Mouse (Mus musculus): ENCODE measurements around the gene Hnrnph1.

Gene Hnrnph1

DNA sequence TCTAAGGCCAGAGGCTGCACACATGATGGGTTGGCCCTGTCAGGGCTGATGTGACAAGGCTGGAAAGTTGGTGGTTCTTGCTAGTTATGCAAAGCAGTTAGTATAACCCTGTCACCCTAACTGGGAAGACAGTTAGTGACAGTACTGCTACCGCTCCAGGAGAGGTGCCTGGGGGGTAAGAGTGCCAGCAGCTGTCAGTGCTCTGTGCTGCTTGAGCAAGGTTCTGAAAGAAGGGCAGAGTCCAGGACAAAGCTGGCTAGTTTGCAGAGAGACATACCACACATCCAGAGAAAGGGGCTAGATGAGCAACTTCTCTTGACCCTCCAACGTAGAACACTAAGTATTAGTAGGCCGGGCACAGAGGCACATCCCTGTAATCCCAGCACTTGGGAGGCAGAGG, 25.7 kb downstream of the Hnrnph1 start:
- no peak for DNase-seq (ENCODE audit: low read depth, low spot score)

DNA sequence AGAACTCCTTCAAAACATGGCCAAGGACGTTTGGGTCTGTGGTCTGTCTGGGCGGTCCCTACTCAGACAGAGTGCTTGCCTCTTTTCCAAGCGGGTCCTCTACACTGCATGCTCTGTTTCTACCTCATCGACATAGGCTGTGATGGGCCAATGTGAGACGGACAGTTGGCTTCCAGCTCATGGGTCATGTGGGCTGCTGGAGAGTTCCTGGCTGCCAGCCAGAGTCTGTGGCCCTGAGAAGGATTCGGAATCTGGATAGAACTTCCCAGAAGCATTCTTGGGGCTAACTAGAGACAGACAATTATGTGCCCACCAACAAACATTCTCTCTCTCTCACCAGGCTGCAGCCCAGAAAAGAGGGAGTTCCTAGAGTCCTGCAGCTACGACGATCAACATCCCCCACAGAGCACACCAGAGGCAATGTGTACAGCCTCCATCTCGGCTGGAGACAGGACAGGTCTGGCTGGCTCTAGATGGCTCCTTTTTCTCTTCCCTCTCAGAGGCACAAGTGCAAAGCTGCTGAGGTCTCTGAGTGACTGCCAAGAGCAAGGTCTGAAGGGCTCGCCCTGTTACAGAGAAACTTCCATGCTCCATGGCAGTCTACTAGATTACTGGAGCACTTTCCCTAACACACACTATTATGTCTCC, 26.7 kb downstream of the Hnrnph1 start:
- peak; percentile 29 for DNase-seq (ENCODE audit: low read depth, low spot score)

DNA sequence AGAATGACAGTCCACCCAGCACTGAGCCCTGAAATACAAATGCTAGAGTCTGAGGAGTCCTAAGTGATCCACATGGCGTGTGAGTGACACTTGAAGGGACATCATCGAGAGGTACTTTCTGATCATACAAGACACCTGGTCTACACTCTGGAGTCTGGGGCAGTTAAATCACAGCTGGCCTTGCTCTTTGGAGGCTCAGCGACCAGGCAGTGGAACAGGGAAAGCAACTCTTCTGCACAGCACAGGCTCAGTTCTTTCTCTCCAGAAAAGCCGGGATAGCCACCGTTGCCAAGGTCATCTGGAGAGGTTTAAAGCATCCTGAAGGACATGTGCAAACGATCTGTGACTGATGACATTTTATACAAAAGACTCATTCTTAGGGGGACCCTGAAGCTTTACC, 30.4 kb downstream of the Hnrnph1 start:
- DNase-seq (ENCODE audit: low read depth, low spot score), result no peak

DNA sequence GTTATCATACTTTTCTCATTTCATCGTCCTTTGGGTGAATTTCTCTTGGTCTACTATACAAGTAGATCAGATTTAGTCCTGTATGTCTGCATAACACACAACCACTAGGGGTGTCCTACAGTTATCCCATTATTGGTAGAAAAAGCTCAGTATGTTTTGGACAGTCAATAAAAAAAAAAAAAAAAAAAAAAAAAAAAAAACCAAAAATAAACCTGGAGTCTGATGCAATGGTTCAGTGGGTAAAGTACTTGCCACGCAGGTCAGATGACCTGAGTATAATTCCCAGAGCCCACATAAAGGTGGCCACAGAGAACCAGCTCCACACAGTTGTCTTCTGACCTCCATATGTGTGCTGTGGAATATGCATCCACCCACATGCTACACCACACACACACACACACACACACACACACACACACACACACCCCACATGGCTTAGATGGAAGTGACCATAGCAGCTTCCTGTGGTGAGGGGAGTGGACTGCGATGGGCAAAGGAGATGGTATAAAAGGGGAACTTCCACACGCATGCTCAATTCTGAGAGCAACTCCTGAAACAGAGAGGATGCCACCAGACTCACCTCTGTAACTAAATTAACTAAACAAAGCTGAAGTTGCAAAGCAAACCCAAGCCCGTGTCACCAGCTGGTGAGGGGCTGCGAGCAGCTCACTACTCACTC, 38.9 kb downstream of the Hnrnph1 start:
- no peak for DNase-seq (ENCODE audit: low read depth, low spot score)

DNA sequence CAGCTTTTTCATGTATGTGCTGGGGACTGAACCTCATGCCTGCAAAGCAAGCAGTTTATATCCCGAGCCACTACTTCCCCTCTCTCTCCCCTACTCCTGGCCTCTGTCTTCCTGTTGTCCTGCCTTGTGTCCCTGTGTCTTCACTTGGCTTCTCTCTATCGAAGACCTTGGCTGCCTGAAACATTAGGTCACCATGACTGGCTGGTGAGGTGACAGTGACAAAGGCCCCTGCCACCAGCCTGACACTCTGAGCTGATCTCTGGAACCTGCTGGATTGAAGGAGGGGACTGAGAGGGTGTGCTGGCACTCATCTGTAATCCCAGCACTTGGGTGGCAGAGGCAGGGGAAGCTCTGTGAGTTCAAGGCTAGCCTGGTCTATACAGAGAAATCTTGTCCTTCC, 41.1 kb downstream of the Hnrnph1 start:
- no peak for DNase-seq (ENCODE audit: low read depth, low spot score)

DNA sequence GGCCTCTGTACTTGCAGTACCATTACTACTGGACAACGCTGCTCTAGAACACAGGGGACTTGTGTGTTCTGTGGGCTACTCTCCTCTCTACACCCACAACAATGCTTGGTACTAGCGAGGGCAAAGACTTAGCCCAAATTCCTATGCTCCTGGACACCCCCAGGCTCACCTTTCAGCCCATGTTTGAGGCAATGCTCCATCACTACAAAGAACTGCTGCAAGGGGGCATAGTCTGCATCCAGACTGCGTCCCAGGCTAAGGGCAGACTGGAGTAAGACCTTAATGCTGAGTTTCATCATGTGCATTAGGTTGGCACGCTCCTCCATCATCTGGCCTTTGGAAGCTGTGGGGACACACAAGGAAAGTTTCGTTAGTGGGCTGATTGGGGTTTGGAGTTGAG, 44.7 kb downstream of the Hnrnph1 start:
- DNase-seq (ENCODE audit: low read depth, low spot score), result no peak

DNA sequence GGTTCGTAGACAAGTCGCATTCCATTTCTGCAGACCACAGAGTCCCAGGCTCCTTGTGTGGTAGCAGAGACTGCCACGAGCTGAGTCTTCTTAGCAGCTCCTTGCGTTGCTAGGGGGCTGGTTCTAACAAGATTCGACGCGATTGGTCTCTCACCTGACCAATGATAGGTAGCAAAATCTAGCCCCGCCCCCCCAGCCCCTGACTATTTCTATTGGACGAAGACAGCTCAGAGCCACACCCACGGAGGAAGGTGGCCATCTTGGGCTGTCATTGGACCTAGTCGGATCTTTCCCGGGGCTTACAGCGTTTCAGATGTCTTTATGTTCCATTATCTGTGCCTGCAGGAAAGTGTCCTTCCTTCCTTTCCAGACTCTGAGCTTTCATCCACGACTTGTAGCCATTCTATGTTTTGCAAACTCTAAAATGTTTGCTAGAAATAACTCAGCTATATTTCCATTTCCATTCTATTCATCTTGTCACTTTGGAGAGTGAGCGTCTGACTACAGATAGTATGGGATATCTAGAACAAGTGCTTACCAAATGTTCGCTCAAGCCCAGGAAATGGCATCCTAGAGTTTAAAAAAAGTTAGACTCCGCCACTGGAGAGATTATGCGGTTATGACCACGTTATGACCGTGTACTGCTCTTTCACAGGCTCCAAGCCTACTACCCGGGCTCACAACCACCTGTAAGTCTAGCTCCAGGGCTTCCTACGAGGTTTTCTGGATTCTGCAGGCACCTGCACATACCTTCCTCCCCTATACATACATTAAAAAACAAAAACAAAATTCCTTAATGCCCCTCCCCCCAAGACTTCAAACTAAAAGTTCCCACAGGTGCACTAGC, 45.4 kb downstream of the Hnrnph1 start:
- DNase-seq (ENCODE audit: low read depth, low spot score), result peak; percentile 32

DNA sequence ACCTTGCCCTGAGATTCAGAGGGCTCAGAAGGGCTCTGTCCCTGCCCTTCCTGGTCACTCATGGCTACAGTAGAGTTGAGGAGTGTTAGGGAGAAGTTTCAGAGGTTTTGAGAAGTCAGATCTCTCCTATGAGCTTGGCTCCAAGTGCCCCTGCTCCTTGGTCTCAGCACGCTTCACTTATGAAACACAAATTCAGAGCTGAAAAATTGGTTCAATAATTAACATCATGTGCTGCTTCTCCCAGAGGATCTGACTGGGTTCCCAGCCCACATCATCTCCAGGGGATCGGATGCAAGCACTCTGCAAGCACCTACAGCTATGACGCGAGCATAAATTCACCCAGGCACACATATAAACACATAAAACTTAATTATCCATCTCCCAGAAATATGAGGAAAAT, 49.3 kb downstream of the Hnrnph1 start:
- no peak for DNase-seq (ENCODE audit: low read depth, low spot score)

DNA sequence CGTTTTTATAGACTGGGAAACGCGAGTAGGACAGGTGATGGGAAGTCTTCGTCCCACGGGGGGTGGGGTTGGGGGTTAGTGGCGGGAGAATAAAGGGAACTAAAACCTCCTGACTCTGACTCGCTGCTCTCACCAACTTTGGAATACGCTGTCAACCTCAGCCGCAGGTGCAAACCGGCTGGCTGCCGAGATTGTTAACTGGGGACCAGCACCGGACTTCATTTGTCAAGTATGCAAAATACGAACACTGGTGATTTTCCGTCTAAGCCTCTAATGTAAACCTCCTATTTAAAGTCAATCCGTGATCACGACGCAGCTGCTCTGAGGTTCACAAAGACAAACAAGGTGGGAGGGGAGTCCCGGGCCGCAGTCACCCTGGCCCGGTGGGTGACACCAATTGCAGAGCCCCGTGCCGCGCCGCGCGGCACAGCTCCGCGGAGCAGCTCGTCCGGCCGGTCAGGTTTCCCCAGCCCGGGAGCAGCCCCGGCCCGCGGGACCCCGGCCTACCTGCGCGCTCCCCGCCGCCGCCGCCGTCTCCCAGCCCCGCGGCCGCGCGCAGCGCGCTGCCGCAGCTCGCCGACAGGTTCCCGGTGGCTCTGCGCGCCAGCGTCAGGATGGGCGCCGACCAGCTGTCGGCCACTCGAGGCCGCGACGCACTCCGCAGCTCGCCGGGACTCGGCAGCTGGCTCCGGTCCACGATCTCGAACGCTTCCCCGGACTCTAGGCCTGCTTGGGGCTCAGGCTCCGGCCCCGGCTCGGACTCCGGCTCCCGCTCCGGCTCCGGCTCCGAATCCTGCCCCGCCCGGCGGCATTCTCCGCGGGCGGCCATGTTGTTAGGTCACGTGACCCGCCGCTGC, 53.7 kb downstream of the Hnrnph1 start, which contains the start of gene Rufy1:
Rufy1 (minus strand) TSS at position 849 of the 857 bp plus-strand sequence.
- DNase-seq (ENCODE audit: low read depth, low spot score), result peak; percentile 72

DNA sequence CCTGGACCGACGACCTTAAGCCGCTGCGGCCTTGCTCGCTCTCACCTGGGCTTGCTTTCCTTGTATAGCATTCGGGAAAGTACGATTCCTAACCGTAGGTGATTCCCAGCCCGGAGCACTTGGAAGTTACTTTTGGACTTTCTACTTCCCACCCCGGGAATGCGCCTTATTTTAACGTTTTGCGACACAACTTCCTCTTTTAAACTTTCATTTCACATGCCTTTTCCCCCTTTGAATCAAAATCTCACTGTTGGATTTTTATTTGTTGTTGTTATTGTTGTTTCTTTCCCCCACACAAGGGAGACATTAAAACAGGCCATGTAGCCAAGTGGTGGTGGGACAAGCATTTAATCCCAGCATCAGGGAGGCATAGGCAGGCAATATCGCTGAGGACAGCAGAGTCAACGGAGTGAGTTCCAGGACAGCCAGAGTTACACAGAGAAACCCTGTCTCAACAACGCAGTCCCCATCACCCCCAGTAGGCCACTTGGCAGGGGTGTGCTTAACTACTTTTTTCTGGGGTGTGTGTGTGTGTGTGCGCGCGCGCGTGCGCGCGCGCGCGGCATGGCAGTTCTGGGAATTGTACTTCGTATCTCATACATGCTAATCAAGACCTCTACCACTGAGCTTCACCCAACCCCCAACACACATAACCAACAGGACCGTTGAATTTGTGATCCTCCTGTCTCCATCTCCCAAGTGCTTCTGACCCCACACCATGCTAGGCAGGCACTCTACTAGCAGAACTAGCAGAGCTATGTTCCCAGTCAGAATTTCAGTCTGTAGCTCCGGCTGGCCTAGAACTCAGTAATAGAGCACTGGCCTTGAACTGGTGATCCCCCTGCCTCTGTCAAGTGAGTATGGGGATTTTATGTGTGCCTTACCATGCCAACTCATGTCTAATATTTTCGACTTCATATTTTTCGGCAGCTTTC, 54.6 kb downstream of the Hnrnph1 start:
- no peak for DNase-seq (ENCODE audit: low read depth, low spot score)

DNA sequence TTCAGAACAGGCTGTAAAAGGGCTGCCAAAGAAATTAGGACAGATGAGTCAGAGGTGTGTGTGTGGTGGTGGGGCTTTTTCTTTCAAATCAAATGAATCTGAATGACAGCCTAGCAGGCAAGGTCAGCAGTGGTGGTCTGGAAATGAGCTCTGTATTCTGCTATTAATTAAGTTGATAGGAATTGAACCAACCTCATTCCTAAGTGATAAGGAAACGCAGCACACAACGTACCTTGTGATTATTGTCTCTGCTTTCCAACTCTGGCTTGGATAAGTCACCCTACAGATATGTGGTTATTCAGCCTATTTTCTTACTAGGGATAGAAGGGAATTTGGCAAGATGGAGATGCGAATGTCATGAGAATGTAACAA, 55.3 kb downstream of the Hnrnph1 start:
- no peak for DNase-seq (ENCODE audit: low read depth, low spot score)

DNA sequence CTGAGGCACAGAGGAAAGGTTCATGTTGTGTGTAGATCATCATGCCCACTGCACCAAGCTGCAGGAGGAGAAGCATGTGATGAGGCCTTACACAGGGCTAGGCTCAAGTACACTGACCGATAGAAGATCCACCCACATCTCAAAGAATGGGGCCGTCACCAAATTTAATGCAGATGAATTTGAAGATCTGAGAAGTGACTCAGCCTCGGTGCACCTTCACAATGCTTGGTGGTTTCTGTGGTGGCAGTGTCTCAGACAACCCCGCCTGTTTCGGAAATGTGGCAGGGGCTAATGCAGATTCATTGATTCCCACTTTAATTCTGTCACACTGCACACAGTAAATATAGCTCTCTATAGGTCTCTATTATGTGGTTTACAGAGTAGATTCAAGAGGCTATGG, 56.1 kb downstream of the Hnrnph1 start:
- DNase-seq (ENCODE audit: low read depth, low spot score), result no peak

All from skeletal muscle tissue, adult 2 months (tissue).